Mouse (Mus musculus) kidney, adult 2 months (tissue): ENCODE results near the gene Csrnp2. TPM values are rescaled to one million over a fixed set of nuclear protein-coding genes. Genes with fewer than 3 reads are reported as not detected.

Source experiments
- DNase-seq: peaks from one replicate; pipeline ENCODE4 v3.0.0; 2021
- H3K27ac ChIP-seq: fragments of 200-500 bp; 2 replicates; pipeline ENCODE4 v1.5.1; 2012; ENCODE audit warnings: low read depth, low read length, control low read depth, inconsistent platforms; ENCODE audit not compliant: insufficient read depth
- H3K27me3 ChIP-seq: fragments of 200-500 bp; replicated peaks from 2 replicates; pipeline ENCODE4 v1.6.1; 2012; ENCODE audit warnings: mild to moderate bottlenecking, moderate library complexity, low read length, inconsistent platforms; ENCODE audit not compliant: control insufficient read depth, insufficient read depth
- H3K36me3 ChIP-seq: fragments of 200-500 bp; 2 replicates; pipeline ENCODE4 v1.6.1; 2012; ENCODE audit warnings: mild to moderate bottlenecking, moderate library complexity, low read length, inconsistent platforms; ENCODE audit not compliant: control insufficient read depth, insufficient read depth
- H3K4me1 ChIP-seq: fragments of 200-500 bp; 2 replicates; pipeline ENCODE4 v1.6.1; 2011; ENCODE audit warnings: low read length; ENCODE audit not compliant: control insufficient read depth, insufficient read depth
- H3K4me3 ChIP-seq: fragments of 200-500 bp; 2 replicates; pipeline ENCODE4 v1.5.1; 2011; ENCODE audit warnings: mild to moderate bottlenecking, low read depth, low read length, control low read depth; ENCODE audit not compliant: insufficient read depth
- CTCF ChIP-seq: fragments of 200-500 bp; conservative IDR thresholded peaks from 2 replicates; pipeline ENCODE4 v1.5.1; 2011; ENCODE audit warnings: low read depth, mild to moderate bottlenecking, control low read depth, low read length, moderate library complexity, mixed read lengths; ENCODE audit not compliant: insufficient read depth, insufficient read length
- POLR2A ChIP-seq: fragments of 200-500 bp; IDR thresholded peaks from one replicate; pipeline ENCODE4 v1.6.1; 2011; ENCODE audit warnings: low read depth, low read length, control low read depth
- WGBS: fragments of 180-500 bp; shearing (Covaris S2); methylation state at CpG from one replicate; pipeline ENCODE4 v1.1.7; 2018; 5-methylcytosine and 5-hydroxymethylcytosine counted together
- polyA plus RNA-seq: library from polyadenylated mRNA; depleted of rRNA; stranded (reverse); fragments of >200 nt; gene quantifications from 2 replicates; pipeline ENCODE4 v1.2.3, GENCODE M21; 2012

Gene Csrnp2
- polyA plus RNA-seq, 1 experiment: 2.7 TPM

GRCm38 (mm10) chr15:100463712-100464111 lies 31.6 kb downstream of the Csrnp2 start:
- 22% methylated on average over 6 of the region's 6 CpGs for WGBS
- TF ChIP-seq POLR2A (no peak), CTCF (peak; percentile 74)

GRCm38 (mm10) chr15:100462086-100462485 lies 33.2 kb downstream of the Csrnp2 start:
- no peaks in the 10 kb centered on the region for H3K36me3 ChIP-seq
- H3K27me3 ChIP-seq: no peaks in the 10 kb centered on the region

More at GRCm38 (mm10) chr15:100463712-100464111, 31.6 kb downstream of the Csrnp2 start:
- Histone ChIP-seq H3K27ac (no peak overlapping the region), H3K36me3 (no peaks in the 10 kb centered on the region), H3K4me1 (peaks cover 20% of the 10 kb centered on the region; the same call in 1 of the 2 replicates), H3K27me3 (no peaks in the 10 kb centered on the region), H3K4me3 (no peak overlapping the region)
- DNase-seq: peak; percentile 85

GRCm38 (mm10) chr15:100461646-100462045 lies 33.6 kb downstream of the Csrnp2 start:
- peaks cover 17% of the 10 kb centered on the region; the same call in 1 of the 2 replicates for H3K4me1 ChIP-seq
- no peak for TF ChIP-seq POLR2A
- TF ChIP-seq CTCF: no peak
- H3K4me3 ChIP-seq: no peak overlapping the region
- no peaks in the 10 kb centered on the region for H3K36me3 ChIP-seq
- peak overlapping the region; percentile 87 for H3K27ac ChIP-seq
- 48% methylated on average over 9 of the region's 9 CpGs for WGBS
- DNase-seq: no peak
- no peaks in the 10 kb centered on the region for H3K27me3 ChIP-seq

More at GRCm38 (mm10) chr15:100462086-100462485, 33.2 kb downstream of the Csrnp2 start:
- WGBS: 28% methylated on average over 5 of the region's 5 CpGs
- no peak overlapping the region for H3K4me3 ChIP-seq
- peaks cover 17% of the 10 kb centered on the region; the same call in 1 of the 2 replicates for H3K4me1 ChIP-seq
- peak; percentile 93 for DNase-seq
- H3K27ac ChIP-seq: peak overlapping the region; percentile 87
- no peak for TF ChIP-seq POLR2A
- no peak for TF ChIP-seq CTCF

GRCm38 (mm10) chr15:100460942-100461341 lies 34.3 kb downstream of the Csrnp2 start:
- H3K4me1 ChIP-seq: peaks cover 17% of the 10 kb centered on the region; the same call in 1 of the 2 replicates
- WGBS: 10% methylated on average over 12 of the region's 12 CpGs
- H3K27me3 ChIP-seq: no peaks in the 10 kb centered on the region
- H3K27ac ChIP-seq: peak overlapping the region; percentile 7; the same call in 1 of the 2 replicates
- no peaks in the 10 kb centered on the region for H3K36me3 ChIP-seq
- TF ChIP-seq POLR2A (no peak), CTCF (no peak)
- peak; percentile 75 for DNase-seq
- no peak overlapping the region for H3K4me3 ChIP-seq

GRCm38 (mm10) chr15:100458055-100458454 lies 37.2 kb downstream of the Csrnp2 start:
- no peaks in the 10 kb centered on the region for H3K36me3 ChIP-seq
- WGBS: 36% methylated on average over 10 of the region's 10 CpGs
- TF ChIP-seq POLR2A (no peak), CTCF (peak; percentile 73)
- H3K27ac ChIP-seq: no peak overlapping the region
- DNase-seq: peak; percentile 77
- no peaks in the 10 kb centered on the region for H3K27me3 ChIP-seq
- peaks cover 15% of the 10 kb centered on the region; the same call in 1 of the 2 replicates for H3K4me1 ChIP-seq
- no peak overlapping the region for H3K4me3 ChIP-seq

GRCm38 (mm10) chr15:100457340-100457739 lies 37.9 kb downstream of the Csrnp2 start:
- peak; percentile 72 for DNase-seq
- no peaks in the 10 kb centered on the region for H3K36me3 ChIP-seq

GRCm38 (mm10) chr15:100456356-100456991 lies 38.8 kb downstream of the Csrnp2 start:
- Histone ChIP-seq H3K27me3 (no peaks in the 10 kb centered on the region), H3K27ac (peak overlapping the region; percentile 75), H3K4me3 (no peak overlapping the region), H3K36me3 (no peaks in the 10 kb centered on the region), H3K4me1 (peaks cover 2% of the 10 kb centered on the region; the same call in 1 of the 2 replicates)
- DNase-seq: peak; percentile 94
- 53% methylated on average over 7 of the region's 7 CpGs for WGBS
- TF ChIP-seq POLR2A (no peak), CTCF (no peak)

More at GRCm38 (mm10) chr15:100457340-100457739, 37.9 kb downstream of the Csrnp2 start:
- 4% methylated on average over 17 of the region's 17 CpGs for WGBS
- H3K4me1 ChIP-seq: peaks cover 8% of the 10 kb centered on the region; the same call in 1 of the 2 replicates
- TF ChIP-seq POLR2A (no peak), CTCF (peak; percentile 95)
- H3K27me3 ChIP-seq: no peaks in the 10 kb centered on the region
- peak overlapping the region; percentile 54; the same call in 1 of the 2 replicates for H3K27ac ChIP-seq
- no peak overlapping the region for H3K4me3 ChIP-seq
